Mouse (Mus musculus) heart, embryonic 13.5 days (tissue): ENCODE measurements around the gene Fgf9. TPM values are rescaled to one million over a fixed set of nuclear protein-coding genes. Genes with fewer than 3 reads are reported as not detected.
A peak's percentile ranks its signal among the peaks of the same experiment; 100 is the strongest.

Experiments used
- ATAC-seq: fragments of 200-750 bp; cut with Nextera tagmentation; 2 replicates; pipeline ENCODE4 v1.8.0; 2017; ENCODE audit warnings: moderate TSS enrichment; ENCODE audit not compliant: insufficient number of reproducible peaks, low FRiP score, low TSS enrichment; ENCODE audit errors: extremely low read depth
- H3K27ac ChIP-seq: fragments of 300-500 bp; sonication (generic); replicated peaks from 2 replicates; pipeline ENCODE4 v1.5.1; 2015; ENCODE audit warnings: moderate library complexity, mild to moderate bottlenecking, inconsistent platforms
- H3K27me3 ChIP-seq: fragments of 300-500 bp; sonication (generic); replicated peaks from 2 replicates; pipeline ENCODE4 v1.6.1; 2015; ENCODE audit warnings: mild to moderate bottlenecking, inconsistent platforms
- H3K36me3 ChIP-seq: fragments of 300-500 bp; sonication (generic); 2 replicates; pipeline ENCODE4 v1.6.1; 2015; ENCODE audit warnings: mild to moderate bottlenecking, inconsistent platforms
- H3K4me1 ChIP-seq: fragments of 300-500 bp; sonication (generic); 2 replicates; pipeline ENCODE4 v1.6.1; 2015; ENCODE audit warnings: inconsistent platforms
- H3K4me2 ChIP-seq: fragments of 300-500 bp; sonication (generic); 2 replicates; pipeline ENCODE4 v1.6.1; 2015; ENCODE audit warnings: inconsistent platforms, mild to moderate bottlenecking, moderate library complexity
- H3K4me3 ChIP-seq: fragments of 300-500 bp; sonication (generic); 2 replicates; pipeline ENCODE4 v1.5.1; 2015; ENCODE audit warnings: moderate library complexity, mild to moderate bottlenecking, inconsistent platforms
- H3K9ac ChIP-seq: fragments of 300-500 bp; sonication (generic); 2 replicates; pipeline ENCODE4 v1.6.1; 2015; ENCODE audit warnings: inconsistent platforms, mild to moderate bottlenecking, moderate library complexity
- H3K9me3 ChIP-seq: fragments of 300-500 bp; sonication (generic); 2 replicates; pipeline ENCODE4 v1.6.1; 2016; ENCODE audit warnings: inconsistent platforms
- WGBS: fragments of 180-500 bp; shearing (Covaris S2); methylation state at CpG from one replicate; pipeline ENCODE4 v1.1.7; 2015; ENCODE audit warnings: mixed read lengths; 5-methylcytosine and 5-hydroxymethylcytosine counted together
- polyA plus RNA-seq: library from polyadenylated mRNA; unstranded; fragments of >200 nt; fragmentation: Nextera tagmentation; extraction: Ambion mirVana; gene quantifications from 2 replicates; pipeline ENCODE4 v1.2.1, GENCODE M21; 2015

Fgf9 gene
- 7.6 and 9.2 TPM in 2 replicates for polyA plus RNA-seq

- WGBS = 0% methylated on average over 33 of the region's 33 CpGs
- peaks cover 52% of the 10 kb centered on the region for H3K27me3 ChIP-seq
Measured at GRCm38 (mm10) chr14:58070481-58071119, at the start of gene Fgf9. Fgf9 (plus strand) TSS chr14:58070547.

GRCm38 (mm10) chr14:58034567-58034966, 35.8 kb upstream of the Fgf9 start:
- no peak overlapping the region for H3K27ac ChIP-seq
- no peak overlapping the region for H3K4me2 ChIP-seq
- no peaks in the 10 kb centered on the region for H3K4me1 ChIP-seq
- ATAC-seq = no peak
- no peak overlapping the region for H3K9ac ChIP-seq
- no peaks in the 10 kb centered on the region for H3K9me3 ChIP-seq
- H3K27me3 ChIP-seq = no peaks in the 10 kb centered on the region
- H3K4me3 ChIP-seq = no peak overlapping the region
- no peaks in the 10 kb centered on the region for H3K36me3 ChIP-seq
- 8% methylated on average over 8 of the region's 8 CpGs for WGBS

More at GRCm38 (mm10) chr14:58070481-58071119, at the start of gene Fgf9:
- H3K27ac ChIP-seq = peak within 1 kb of the TSS; percentile 71
- H3K9ac ChIP-seq = peak within 1 kb of the TSS; percentile 80
- H3K4me3 ChIP-seq = peak within 1 kb of the TSS; percentile 67
- no peaks in the 10 kb centered on the region for H3K36me3 ChIP-seq
- no peaks in the 10 kb centered on the region for H3K9me3 ChIP-seq
- peak within 1 kb of the TSS; percentile 95 for H3K4me2 ChIP-seq
- no peak for ATAC-seq
- peaks cover 26% of the 10 kb centered on the region for H3K4me1 ChIP-seq

DNA sequence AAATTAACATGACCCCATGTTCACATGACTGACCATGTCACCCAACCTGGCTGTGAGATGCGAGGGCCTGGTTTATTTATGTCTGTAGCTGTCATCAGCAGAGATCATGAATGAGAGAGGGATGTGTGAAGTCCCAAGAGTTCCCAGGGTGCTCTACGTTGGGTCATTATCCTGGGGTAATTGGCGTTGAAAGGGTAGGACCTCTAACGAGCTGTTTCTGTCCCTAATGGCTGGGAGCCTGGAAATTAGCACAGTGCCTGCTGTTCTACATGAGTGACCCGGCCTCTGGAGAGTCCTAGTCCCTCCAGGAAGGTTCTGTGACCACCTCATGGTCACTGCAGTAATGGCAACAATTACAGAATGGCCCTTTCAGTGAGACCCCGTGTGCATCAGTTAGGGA, 34.2 kb upstream of the Fgf9 start:
- 41% methylated on average over 6 of the region's 6 CpGs for WGBS
- no peak for ATAC-seq

GRCm38 (mm10) chr14:58046639-58047284, 23.6 kb upstream of the Fgf9 start:
- H3K4me3 ChIP-seq = no peak overlapping the region
- no peaks in the 10 kb centered on the region for H3K4me1 ChIP-seq
- 66% methylated on average over 4 of the region's 4 CpGs for WGBS
- H3K9me3 ChIP-seq = no peaks in the 10 kb centered on the region
- no peaks in the 10 kb centered on the region for H3K27me3 ChIP-seq
- ATAC-seq = no peak
- H3K9ac ChIP-seq = no peak overlapping the region
- no peak overlapping the region for H3K4me2 ChIP-seq
- H3K27ac ChIP-seq = no peak overlapping the region
- H3K36me3 ChIP-seq = no peaks in the 10 kb centered on the region

More for the DNA sequence above, 34.2 kb upstream of the Fgf9 start:
- Histone ChIP-seq H3K27ac (no peak overlapping the region), H3K27me3 (no peaks in the 10 kb centered on the region), H3K4me2 (no peak overlapping the region), H3K4me1 (no peaks in the 10 kb centered on the region), H3K4me3 (no peak overlapping the region), H3K9me3 (no peaks in the 10 kb centered on the region), H3K9ac (no peak overlapping the region), H3K36me3 (no peaks in the 10 kb centered on the region)

DNA sequence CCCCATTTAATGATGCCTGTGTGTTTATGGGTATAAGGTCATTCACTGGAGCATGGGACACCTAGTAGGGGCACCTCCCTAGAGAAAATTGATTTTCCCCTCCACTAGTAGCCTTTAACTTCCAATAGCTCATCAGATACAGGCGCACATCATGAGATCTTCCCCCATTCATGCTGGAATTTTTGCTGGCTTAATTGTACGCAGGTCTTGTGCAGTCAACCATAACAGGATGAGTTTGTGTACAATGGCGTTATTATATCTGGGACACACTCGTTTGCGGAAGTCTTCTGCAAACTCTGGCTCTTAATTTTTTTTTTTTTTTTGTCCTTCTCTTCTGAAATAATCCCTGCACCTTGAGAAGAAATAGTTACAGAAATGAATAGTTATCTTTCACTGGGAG, 19.7 kb upstream of the Fgf9 start:
- 89% methylated on average over 5 of the region's 5 CpGs for WGBS

GRCm38 (mm10) chr14:58067586-58067985, 2.8 kb upstream of the Fgf9 start:
- Histone ChIP-seq H3K27me3 (peaks cover 28% of the 10 kb centered on the region), H3K4me2 (no peak overlapping the region), H3K27ac (no peak overlapping the region), H3K36me3 (no peaks in the 10 kb centered on the region), H3K4me3 (no peak overlapping the region), H3K9me3 (no peaks in the 10 kb centered on the region), H3K9ac (no peak overlapping the region), H3K4me1 (peaks cover 6% of the 10 kb centered on the region)
- ATAC-seq = no peak
- WGBS = 54% methylated on average over 2 of the region's 2 CpGs

More for the DNA sequence above, 19.7 kb upstream of the Fgf9 start:
- H3K27me3 ChIP-seq = no peaks in the 10 kb centered on the region
- H3K9ac ChIP-seq = no peak overlapping the region
- ATAC-seq = no peak
- H3K4me2 ChIP-seq = no peak overlapping the region
- H3K36me3 ChIP-seq = no peaks in the 10 kb centered on the region
- H3K4me1 ChIP-seq = no peaks in the 10 kb centered on the region
- H3K27ac ChIP-seq = no peak overlapping the region
- no peaks in the 10 kb centered on the region for H3K9me3 ChIP-seq
- H3K4me3 ChIP-seq = no peak overlapping the region

DNA sequence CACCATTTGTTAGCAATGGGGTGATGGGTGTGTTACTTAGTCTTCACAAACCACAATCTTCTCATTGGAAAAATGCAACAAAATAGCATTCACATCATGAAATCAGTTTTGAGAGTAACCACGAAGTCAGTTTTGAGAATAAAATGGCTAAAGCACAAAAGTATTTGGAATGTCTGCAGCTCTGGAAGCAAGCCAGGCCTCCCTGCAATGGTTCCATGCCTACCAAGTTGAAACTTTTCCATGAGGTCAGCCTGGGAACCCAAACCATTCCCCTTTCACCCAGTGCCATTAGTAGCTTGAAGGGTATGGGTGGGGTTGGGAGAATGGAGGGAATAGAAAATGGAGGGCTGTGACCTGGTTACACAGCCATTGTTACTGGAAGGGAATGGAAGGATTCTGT, 1.7 kb upstream of the Fgf9 start:
- peaks cover 11% of the 10 kb centered on the region for H3K4me1 ChIP-seq
- H3K4me3 ChIP-seq = no peak overlapping the region
- no peaks in the 10 kb centered on the region for H3K9me3 ChIP-seq
- no peak overlapping the region for H3K4me2 ChIP-seq
- no peak overlapping the region for H3K9ac ChIP-seq
- ATAC-seq = no peak
- WGBS = 56% methylated on average over 1 of the region's 1 CpGs
- no peaks in the 10 kb centered on the region for H3K36me3 ChIP-seq
- H3K27me3 ChIP-seq = peaks cover 38% of the 10 kb centered on the region
- H3K27ac ChIP-seq = no peak overlapping the region

- peak overlapping the region; percentile 80 for H3K9ac ChIP-seq
Measured at GRCm38 (mm10) chr14:58069927-58070326, 420 bp upstream of the Fgf9 start.

GRCm38 (mm10) chr14:58071120-58071641, 834 bp downstream of the Fgf9 start:
- Histone ChIP-seq H3K36me3 (no peaks in the 10 kb centered on the region), H3K4me1 (peaks cover 28% of the 10 kb centered on the region), H3K27me3 (peaks cover 58% of the 10 kb centered on the region), H3K9ac (peak overlapping the region; percentile 80), H3K4me2 (peak overlapping the region; percentile 95), H3K4me3 (peak overlapping the region; percentile 67), H3K9me3 (no peaks in the 10 kb centered on the region), H3K27ac (peak overlapping the region; percentile 71)
- WGBS = under 1% methylated on average over 31 of the region's 31 CpGs
- ATAC-seq = no peak

More at GRCm38 (mm10) chr14:58069927-58070326, 420 bp upstream of the Fgf9 start:
- Histone ChIP-seq H3K4me2 (peak overlapping the region; percentile 95), H3K4me1 (peaks cover 20% of the 10 kb centered on the region), H3K27ac (no peak overlapping the region; the same call in 1 of the 2 replicates), H3K4me3 (peak overlapping the region; percentile 67), H3K9me3 (no peaks in the 10 kb centered on the region), H3K36me3 (no peaks in the 10 kb centered on the region), H3K27me3 (peaks cover 51% of the 10 kb centered on the region)
- WGBS = 3% methylated on average over 6 of the region's 6 CpGs
- no peak for ATAC-seq

GRCm38 (mm10) chr14:58071830-58072770, 1.8 kb downstream of the Fgf9 start:
- H3K27me3 ChIP-seq = peaks cover 67% of the 10 kb centered on the region
- WGBS = under 1% methylated on average over 75 of the region's 85 CpGs

More at GRCm38 (mm10) chr14:58071830-58072770, 1.8 kb downstream of the Fgf9 start:
- H3K9me3 ChIP-seq = no peaks in the 10 kb centered on the region
- peak overlapping the region; percentile 67 for H3K4me3 ChIP-seq
- peak; percentile 56; the same call in 1 of the 2 replicates for ATAC-seq
- peak overlapping the region; percentile 71 for H3K27ac ChIP-seq
- no peaks in the 10 kb centered on the region for H3K36me3 ChIP-seq
- peaks cover 33% of the 10 kb centered on the region for H3K4me1 ChIP-seq
- H3K9ac ChIP-seq = peak overlapping the region; percentile 80
- H3K4me2 ChIP-seq = peak overlapping the region; percentile 95
